Mouse (Mus musculus): ENCODE results near the gene Fer. TPM values are rescaled to one million over a fixed set of nuclear protein-coding genes. Genes with fewer than 3 reads are reported as not detected.

Fer gene
- polyA plus RNA-seq, 1 experiment: 10.9 TPM

GRCm38 (mm10) chr17:64122556-64122955 is 259.7 kb downstream of the Fer start:
- no peaks in the 10 kb centered on the region for H3K79me2 ChIP-seq (ENCODE audit: control insufficient read depth, insufficient read depth)
- H3K4me2 ChIP-seq (ENCODE audit: low read depth): no peak overlapping the region
- H3ac ChIP-seq (ENCODE audit: control insufficient read depth, insufficient read length): no peak overlapping the region
- H3K27me3 ChIP-seq (ENCODE audit: control insufficient read depth, insufficient read depth, insufficient read length): no peaks in the 10 kb centered on the region
- TF ChIP-seq MYOG (IDR thresholded peaks at IDR 0.05; ENCODE audit: control insufficient read depth in 1 of 3, insufficient read depth in 1 of 3, insufficient read length in 2 of 3, low read depth in 2 of 3) (no peak), TCF12 (IDR thresholded peaks at IDR 0.05; ENCODE audit: insufficient read depth, poor library complexity, severe bottlenecking) (no peak), E2F4 (IDR thresholded peaks at IDR 0.05; ENCODE audit: insufficient read depth) (no peak), POLR2A (IDR thresholded peaks at IDR 0.05; ENCODE audit: insufficient read length, low read depth) (no peak), MYOD1 (IDR thresholded peaks at IDR 0.05; ENCODE audit: control insufficient read depth in 1 of 3, insufficient read length in 2 of 3, low read depth in 2 of 3) (no peak), POLR2AphosphoS2 (IDR thresholded peaks at IDR 0.05; ENCODE audit: insufficient read length, low read depth) (no peak), TCF3 (IDR thresholded peaks at IDR 0.05; ENCODE audit: insufficient read length, low read depth) (no peak), REST (IDR thresholded peaks at IDR 0.05; ENCODE audit: insufficient read depth, insufficient read length) (no peak), USF1 (IDR thresholded peaks at IDR 0.05; ENCODE audit: low read depth) (no peak), MAX (IDR thresholded peaks at IDR 0.05; ENCODE audit: low read depth) (no peak), CEBPB (IDR thresholded peaks at IDR 0.05; ENCODE audit: insufficient read depth, poor library complexity, severe bottlenecking) (no peak), SRF (IDR thresholded peaks at IDR 0.05; ENCODE audit: control insufficient read depth, insufficient read length, low read depth) (no peak)
- H3K4me3 ChIP-seq: no peak overlapping the region
- no peaks in the 10 kb centered on the region for H3K36me3 ChIP-seq (ENCODE audit: control insufficient read depth, insufficient read depth)

DNA sequence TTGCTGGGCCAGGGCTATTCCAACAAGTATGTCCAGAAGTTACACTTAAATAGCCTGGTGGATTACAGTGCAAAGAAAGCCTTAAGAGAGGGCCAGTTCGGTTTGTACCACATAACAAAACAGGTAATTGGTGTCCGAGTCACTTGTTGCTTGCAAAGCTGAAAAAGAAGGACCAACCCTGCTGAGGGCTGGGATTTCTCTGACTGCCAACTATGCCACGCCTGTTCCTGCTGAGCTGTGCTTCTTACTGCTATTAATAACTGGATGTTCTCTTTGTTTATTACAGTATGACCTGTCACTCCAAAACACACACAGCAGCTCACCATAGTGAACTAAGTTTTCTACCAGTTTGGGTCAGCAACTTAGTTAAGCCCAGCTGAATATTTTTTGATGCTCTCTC is 260.9 kb downstream of the Fer start:
- Histone ChIP-seq H3ac (ENCODE audit: control insufficient read depth, insufficient read length) (no peak overlapping the region), H3K4me2 (ENCODE audit: low read depth) (peak overlapping the region; percentile 33), H3K36me3 (ENCODE audit: control insufficient read depth, insufficient read depth) (no peaks in the 10 kb centered on the region), H3K27me3 (ENCODE audit: control insufficient read depth, insufficient read depth, insufficient read length) (no peaks in the 10 kb centered on the region), H3K79me2 (ENCODE audit: control insufficient read depth, insufficient read depth) (no peaks in the 10 kb centered on the region), H3K4me3 (no peak overlapping the region)
- TF ChIP-seq MYOD1 (IDR thresholded peaks at IDR 0.05; ENCODE audit: control insufficient read depth in 1 of 3, insufficient read length in 2 of 3, low read depth in 2 of 3) (no peak), SRF (IDR thresholded peaks at IDR 0.05; ENCODE audit: control insufficient read depth, insufficient read length, low read depth) (no peak), POLR2A (IDR thresholded peaks at IDR 0.05; ENCODE audit: insufficient read length, low read depth) (no peak), REST (IDR thresholded peaks at IDR 0.05; ENCODE audit: insufficient read depth, insufficient read length) (no peak), MYOG (IDR thresholded peaks at IDR 0.05; ENCODE audit: control insufficient read depth in 1 of 3, insufficient read depth in 1 of 3, insufficient read length in 2 of 3, low read depth in 2 of 3) (no peak), MAX (IDR thresholded peaks at IDR 0.05; ENCODE audit: low read depth) (no peak), USF1 (IDR thresholded peaks at IDR 0.05; ENCODE audit: low read depth) (no peak)

- Histone ChIP-seq H3K4me3 (no peak overlapping the region), H3ac (ENCODE audit: control insufficient read depth, insufficient read length) (no peak overlapping the region), H3K36me3 (ENCODE audit: control insufficient read depth, insufficient read depth) (no peaks in the 10 kb centered on the region), H3K27me3 (ENCODE audit: control insufficient read depth, insufficient read depth, insufficient read length) (no peaks in the 10 kb centered on the region), H3K79me2 (ENCODE audit: control insufficient read depth, insufficient read depth) (no peaks in the 10 kb centered on the region), H3K4me2 (ENCODE audit: low read depth) (no peak overlapping the region)
- no peak for TF ChIP-seq USF1 (IDR thresholded peaks at IDR 0.05; ENCODE audit: low read depth)
- TF ChIP-seq E2F4 (IDR thresholded peaks at IDR 0.05; ENCODE audit: insufficient read depth): no peak
- no peak for TF ChIP-seq TCF3 (IDR thresholded peaks at IDR 0.05; ENCODE audit: insufficient read length, low read depth)
- TF ChIP-seq MYOD1 (IDR thresholded peaks at IDR 0.05; ENCODE audit: control insufficient read depth in 1 of 3, insufficient read length in 2 of 3, low read depth in 2 of 3): no peak
- TF ChIP-seq SRF (IDR thresholded peaks at IDR 0.05; ENCODE audit: control insufficient read depth, insufficient read length, low read depth): no peak
- no peak for TF ChIP-seq TCF12 (IDR thresholded peaks at IDR 0.05; ENCODE audit: insufficient read depth, poor library complexity, severe bottlenecking)
These were observed 264.0 kb downstream of the Fer start for GRCm38 (mm10) chr17:64126904-64127303.

GRCm38 (mm10) chr17:64129750-64130149 is 266.9 kb downstream of the Fer start:
- H3K27me3 ChIP-seq (ENCODE audit: control insufficient read depth, insufficient read depth, insufficient read length): no peaks in the 10 kb centered on the region

DNA sequence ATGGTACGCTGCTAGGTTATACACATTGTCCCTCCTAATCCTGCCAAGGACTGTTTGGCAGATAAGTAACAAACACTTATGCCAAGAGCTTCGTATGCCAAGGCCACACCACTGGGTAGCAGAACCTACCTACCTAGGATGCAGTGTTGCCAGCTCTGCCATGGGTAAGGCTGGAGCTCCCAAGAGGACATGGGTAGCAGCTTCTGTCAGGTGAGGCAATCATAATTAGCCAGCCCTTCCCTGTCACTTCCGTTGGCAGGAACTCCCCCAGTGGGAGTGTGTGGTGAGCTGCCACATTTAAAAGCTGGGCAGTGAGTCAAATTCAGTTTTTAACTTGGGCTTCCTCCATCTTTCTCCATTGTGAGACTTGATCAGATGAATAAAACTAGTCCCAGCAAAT is 267.5 kb downstream of the Fer start:
- H3K27me3 ChIP-seq (ENCODE audit: control insufficient read depth, insufficient read depth, insufficient read length): no peaks in the 10 kb centered on the region
- H3K4me2 ChIP-seq (ENCODE audit: low read depth): no peak overlapping the region
- TF ChIP-seq MYOD1 (IDR thresholded peaks at IDR 0.05; ENCODE audit: control insufficient read depth in 1 of 3, insufficient read length in 2 of 3, low read depth in 2 of 3) (no peak), CEBPB (IDR thresholded peaks at IDR 0.05; ENCODE audit: insufficient read depth, poor library complexity, severe bottlenecking) (no peak), SRF (IDR thresholded peaks at IDR 0.05; ENCODE audit: control insufficient read depth, insufficient read length, low read depth) (no peak), POLR2A (IDR thresholded peaks at IDR 0.05; ENCODE audit: insufficient read length, low read depth) (no peak), TCF3 (IDR thresholded peaks at IDR 0.05; ENCODE audit: insufficient read length, low read depth) (no peak)
- no peaks in the 10 kb centered on the region for H3K79me2 ChIP-seq (ENCODE audit: control insufficient read depth, insufficient read depth)
- peaks cover 9% of the 10 kb centered on the region for H3K36me3 ChIP-seq (ENCODE audit: control insufficient read depth, insufficient read depth)
- no peak overlapping the region for H3K4me3 ChIP-seq
- H3ac ChIP-seq (ENCODE audit: control insufficient read depth, insufficient read length): no peak overlapping the region

More at GRCm38 (mm10) chr17:64129750-64130149, 266.9 kb downstream of the Fer start:
- H3K4me3 ChIP-seq: no peak overlapping the region
- H3ac ChIP-seq (ENCODE audit: control insufficient read depth, insufficient read length): no peak overlapping the region
- TF ChIP-seq E2F4 (IDR thresholded peaks at IDR 0.05; ENCODE audit: insufficient read depth) (no peak), REST (IDR thresholded peaks at IDR 0.05; ENCODE audit: insufficient read depth, insufficient read length) (no peak), POLR2A (IDR thresholded peaks at IDR 0.05; ENCODE audit: insufficient read length, low read depth) (no peak), USF1 (IDR thresholded peaks at IDR 0.05; ENCODE audit: low read depth) (no peak), CEBPB (IDR thresholded peaks at IDR 0.05; ENCODE audit: insufficient read depth, poor library complexity, severe bottlenecking) (no peak), TCF12 (IDR thresholded peaks at IDR 0.05; ENCODE audit: insufficient read depth, poor library complexity, severe bottlenecking) (no peak), TCF3 (IDR thresholded peaks at IDR 0.05; ENCODE audit: insufficient read length, low read depth) (no peak), MYOD1 (IDR thresholded peaks at IDR 0.05; ENCODE audit: control insufficient read depth in 1 of 3, insufficient read length in 2 of 3, low read depth in 2 of 3) (no peak), SRF (IDR thresholded peaks at IDR 0.05; ENCODE audit: control insufficient read depth, insufficient read length, low read depth) (no peak), MAX (IDR thresholded peaks at IDR 0.05; ENCODE audit: low read depth) (no peak), MYOG (IDR thresholded peaks at IDR 0.05; ENCODE audit: control insufficient read depth in 1 of 3, insufficient read depth in 1 of 3, insufficient read length in 2 of 3, low read depth in 2 of 3) (no peak), POLR2AphosphoS2 (IDR thresholded peaks at IDR 0.05; ENCODE audit: insufficient read length, low read depth) (no peak)
- no peaks in the 10 kb centered on the region for H3K79me2 ChIP-seq (ENCODE audit: control insufficient read depth, insufficient read depth)
- H3K4me2 ChIP-seq (ENCODE audit: low read depth): no peak overlapping the region
- H3K36me3 ChIP-seq (ENCODE audit: control insufficient read depth, insufficient read depth): peaks cover 5% of the 10 kb centered on the region

Data from myocyte (in vitro differentiated cells).